Mouse (Mus musculus) testis, postnatal 10 days (tissue): Measurements from ENCODE around the gene Rnf208.
"Not testable (repeated sequence)": the region's sequence is repeated elsewhere in the genome, so short reads cannot be mapped to it uniquely, and the experiment has no call there.

Experiments used
- DNase-seq: peaks from one replicate; pipeline ENCODE4 v3.0.0; 2021; ENCODE audit warnings: low spot score

Gene Rnf208

DNA sequence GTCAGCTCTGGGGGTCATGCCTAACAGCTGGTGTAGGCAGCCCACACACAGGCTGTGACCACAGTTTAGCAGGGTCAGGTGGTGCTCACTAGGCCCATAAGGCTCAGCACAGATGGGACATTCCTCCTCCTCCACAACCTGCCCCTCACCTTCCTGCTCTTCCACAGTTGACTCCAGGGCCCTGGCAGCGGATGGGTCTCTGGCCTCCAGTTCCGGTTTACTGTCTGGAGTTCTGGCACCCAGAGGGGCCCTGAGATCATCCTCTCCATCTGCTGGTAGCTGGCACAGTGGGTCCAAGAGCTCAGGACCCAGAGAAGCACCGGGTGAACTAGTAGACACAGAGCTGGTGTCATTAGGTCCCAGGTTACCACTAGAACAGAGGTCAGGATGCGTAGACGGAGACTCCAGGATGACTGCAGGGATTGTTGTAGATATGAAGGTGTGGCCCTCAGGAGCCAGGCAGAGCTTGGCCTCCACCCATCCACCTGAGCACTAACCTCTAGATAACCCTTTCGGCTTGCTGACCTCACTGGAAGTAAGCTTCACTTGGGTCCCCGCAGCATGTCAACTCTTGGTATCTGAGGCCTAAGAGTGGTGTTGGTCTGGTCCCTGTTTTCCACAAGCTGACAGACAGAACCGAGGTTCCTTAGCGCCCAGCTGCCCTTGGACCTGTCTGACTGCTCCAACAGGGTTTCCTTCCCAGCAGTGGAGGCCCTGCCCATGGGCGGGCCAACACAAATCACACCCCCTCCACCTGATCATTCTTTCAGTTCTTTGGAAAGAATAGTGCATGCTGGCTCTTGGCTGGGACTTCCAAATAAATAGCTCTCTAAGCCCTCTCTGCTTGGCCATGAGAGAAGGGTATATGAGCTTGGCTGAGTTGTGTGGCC lies 4.4 kb downstream of the Rnf208 start, which contains the start of gene AL732309.1:
TSS of gene AL732309.1 (minus strand) at position 681 of the 890 bp plus-strand sequence.
- DNase-seq = no peak

- DNase-seq = no peak
Observed at GRCm38 (mm10) chr2:25252331-25252730, 10.3 kb downstream of the Rnf208 start.

DNA sequence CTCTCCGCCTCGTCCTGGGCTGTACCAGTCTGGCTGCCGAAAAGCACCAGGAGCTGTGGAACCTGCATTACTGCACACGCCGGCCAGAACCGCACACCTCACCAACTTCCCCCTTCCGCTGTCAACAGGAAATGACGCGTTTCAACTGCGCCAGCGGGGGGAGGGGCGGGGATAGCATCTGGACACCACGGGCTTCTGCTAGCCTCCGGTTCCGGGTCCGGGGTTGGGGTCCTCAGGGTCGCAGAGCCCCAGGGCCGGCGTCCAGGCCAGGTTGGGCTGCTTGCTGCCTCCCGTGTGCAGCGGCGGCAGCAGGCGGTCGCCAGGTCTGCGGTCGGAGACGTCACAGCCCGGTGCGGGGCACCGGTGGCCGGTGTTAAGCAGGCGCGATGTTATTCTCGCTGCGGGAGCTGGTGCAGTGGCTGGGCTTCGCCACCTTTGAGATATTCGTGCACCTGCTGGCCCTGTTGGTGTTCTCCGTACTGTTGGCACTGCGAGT lies 13.3 kb downstream of the Rnf208 start, which contains the start of gene Tmem203:
TSS of gene Tmem203 (plus strand) at position 156 of the 496 bp plus-strand sequence.
- peak; percentile 95 for DNase-seq

DNA sequence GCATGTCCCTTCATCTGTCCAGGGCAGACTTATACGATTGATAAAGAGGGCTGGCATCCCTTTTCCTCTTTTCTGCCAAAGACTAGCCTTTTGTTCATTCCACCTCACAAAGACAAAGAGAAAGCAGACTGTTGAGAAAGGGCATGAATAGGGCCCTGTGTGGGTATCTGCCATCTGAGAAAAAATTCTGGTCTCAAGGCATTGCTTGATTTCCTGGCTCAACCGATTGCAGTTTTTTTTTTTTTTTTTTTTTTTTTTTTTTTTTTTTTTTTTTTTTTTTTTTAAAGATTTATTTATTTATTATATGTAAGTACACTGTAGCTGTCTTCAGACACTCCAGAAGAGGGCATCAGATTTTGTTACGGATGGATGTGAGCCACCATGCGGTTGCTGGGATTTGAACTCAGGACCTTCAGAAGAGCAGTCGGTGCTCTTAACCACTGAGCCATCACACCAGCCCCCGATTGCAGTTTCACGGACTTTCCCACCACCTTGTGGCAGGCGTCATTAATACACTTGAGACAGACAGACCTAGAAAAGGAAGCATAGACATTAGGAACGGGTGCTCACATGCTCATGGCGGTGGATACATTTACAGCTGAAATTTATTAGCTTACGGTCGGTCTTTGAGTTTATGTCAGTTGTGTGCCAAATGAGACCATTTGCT lies 14.5 kb downstream of the Rnf208 start:
- peak; percentile 75 for DNase-seq

DNA sequence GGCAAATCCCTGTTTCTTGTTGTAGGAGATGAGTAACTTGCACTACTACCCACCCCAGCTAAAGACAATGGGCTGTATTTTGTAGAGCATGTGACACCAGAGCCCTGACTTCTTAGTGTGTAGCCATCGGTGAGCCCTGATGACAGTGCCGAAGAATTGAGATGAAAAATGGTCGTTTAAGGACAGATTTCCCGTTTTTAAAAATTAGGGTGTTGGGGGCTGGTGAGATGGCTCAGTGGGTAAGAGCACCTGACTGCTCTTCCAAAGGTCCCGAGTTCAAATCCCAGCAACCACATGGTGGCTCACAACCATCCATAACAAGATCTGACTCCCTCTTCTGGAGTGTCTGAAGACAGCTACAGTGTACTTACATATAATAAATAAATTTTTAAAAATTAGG lies 15.2 kb downstream of the Rnf208 start:
- DNase-seq = not testable (repeated sequence)

DNA sequence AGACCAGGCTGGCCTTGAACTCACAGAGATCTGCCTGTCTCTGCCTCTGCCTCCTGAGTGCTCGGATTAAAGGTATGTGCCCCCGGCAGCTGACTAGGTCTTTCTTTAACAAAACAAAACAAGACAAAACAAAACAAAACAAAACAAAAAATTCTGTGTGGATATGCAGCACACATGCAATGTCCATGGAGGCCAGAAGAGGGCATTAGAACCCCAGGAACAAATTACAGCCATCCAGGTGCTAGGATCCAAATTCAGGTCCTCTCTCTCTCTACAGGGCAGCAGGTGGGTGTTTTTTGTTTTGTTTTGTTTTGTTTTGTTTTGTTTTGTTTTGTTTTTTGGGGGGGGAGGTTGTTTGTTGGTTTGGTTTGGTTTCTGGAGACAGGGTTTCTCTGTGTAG lies 16.8 kb downstream of the Rnf208 start:
- DNase-seq = no peak

- no peak for DNase-seq
Observed at GRCm38 (mm10) chr2:25261870-25262269, 19.8 kb downstream of the Rnf208 start.

DNA sequence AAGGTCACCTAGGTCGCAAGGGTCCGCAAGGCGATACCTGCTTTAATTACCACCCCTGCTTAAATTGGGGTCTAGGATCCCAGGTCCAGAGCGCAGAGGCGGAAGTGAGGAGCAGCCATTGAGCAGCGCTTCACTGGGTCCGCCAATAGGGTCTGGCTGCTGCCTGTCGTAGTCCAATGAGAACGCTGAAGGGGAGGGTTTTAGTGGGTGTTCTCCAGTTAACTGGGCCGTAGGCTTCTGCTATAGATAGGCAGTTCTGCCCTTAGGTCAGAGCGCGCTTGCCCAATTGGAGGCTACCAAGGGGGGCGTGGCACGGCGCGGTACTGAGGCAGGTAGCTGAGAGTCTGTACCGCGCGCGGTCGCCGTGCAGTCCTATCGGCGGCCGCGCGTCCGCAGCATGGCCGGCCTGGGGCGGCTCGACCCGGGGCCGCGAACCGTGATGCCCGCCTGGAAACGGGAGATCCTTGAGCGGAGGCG lies 20.3 kb downstream of the Rnf208 start, which contains the start of gene Tprn:
TSS of gene Tprn (plus strand) at position 328 of the 477 bp plus-strand sequence.
- peak; percentile 93 for DNase-seq

GRCm38 (mm10) chr2:25262795-25263622 lies 21.0 kb downstream of the Rnf208 start:
- DNase-seq = peak; percentile 62

DNA sequence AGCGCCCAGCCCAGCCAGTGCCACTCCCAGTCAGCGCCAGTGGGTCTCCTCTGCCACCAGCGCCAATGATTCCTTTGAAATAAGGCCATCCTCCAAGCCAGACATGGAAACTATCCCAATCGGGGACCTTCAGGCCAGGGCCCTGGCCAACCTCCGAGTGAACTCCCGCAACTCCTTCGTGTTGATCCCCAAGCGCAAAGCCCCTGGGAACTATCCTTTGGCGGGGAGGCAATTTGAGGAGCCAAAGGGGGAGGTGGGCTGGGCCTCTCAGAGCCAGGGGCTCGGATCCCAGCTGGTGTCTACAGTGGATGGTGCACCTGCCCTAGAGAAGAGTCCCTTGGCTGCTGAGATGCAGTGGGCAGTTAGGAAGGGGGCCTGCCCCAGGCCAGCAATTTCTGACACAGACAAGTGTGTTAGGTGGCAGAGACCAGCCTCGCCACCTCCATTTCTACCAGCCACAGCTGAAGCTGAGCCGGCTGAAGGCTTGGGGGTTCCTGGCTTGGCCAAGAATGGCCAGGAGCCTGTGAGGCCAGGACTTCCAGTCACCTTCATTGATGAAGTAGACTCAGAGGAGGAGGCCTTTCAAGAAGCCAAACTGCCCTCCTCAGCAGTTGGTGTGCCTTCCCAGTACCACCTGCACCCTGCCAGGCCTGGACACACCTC lies 21.7 kb downstream of the Rnf208 start:
- no peak for DNase-seq

DNA sequence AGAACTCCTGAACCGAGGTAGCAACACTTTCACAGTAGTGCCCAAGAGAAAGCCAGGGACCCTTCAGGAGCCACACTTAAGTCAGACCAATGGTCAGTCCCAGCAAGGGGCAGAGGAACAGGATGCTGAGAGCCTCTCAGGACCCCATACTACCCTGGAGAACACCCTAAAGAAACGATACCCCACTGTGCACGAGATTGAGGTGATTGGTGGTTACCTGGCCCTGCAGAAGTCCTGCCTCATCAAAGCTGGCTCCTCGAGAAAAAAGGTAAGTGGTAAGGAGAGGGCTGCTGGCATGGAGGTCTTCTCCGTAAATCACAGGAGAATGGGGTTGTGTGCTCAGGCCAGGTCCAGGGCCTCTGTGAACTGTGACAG lies 22.2 kb downstream of the Rnf208 start:
- DNase-seq = no peak

DNA sequence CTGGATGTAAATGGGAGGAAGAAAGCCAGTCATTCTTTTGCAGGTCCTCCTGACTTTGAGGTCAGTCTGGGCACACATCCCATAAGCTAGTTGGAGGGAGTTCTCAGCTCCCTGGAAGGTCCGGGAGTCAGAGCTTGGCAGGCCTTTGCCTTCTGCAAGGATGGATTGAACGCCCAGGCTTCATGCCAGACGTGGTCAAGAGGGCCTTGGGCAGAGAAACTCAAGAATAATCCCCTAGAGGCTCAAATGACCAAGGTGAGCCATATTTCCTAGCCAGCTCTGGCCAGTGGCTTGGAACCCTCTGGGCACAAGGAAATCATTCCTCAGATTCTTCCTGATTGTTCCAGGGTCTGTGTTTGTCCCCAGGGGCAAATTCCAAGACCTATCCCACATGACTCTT lies 22.8 kb downstream of the Rnf208 start:
- no peak for DNase-seq

DNA sequence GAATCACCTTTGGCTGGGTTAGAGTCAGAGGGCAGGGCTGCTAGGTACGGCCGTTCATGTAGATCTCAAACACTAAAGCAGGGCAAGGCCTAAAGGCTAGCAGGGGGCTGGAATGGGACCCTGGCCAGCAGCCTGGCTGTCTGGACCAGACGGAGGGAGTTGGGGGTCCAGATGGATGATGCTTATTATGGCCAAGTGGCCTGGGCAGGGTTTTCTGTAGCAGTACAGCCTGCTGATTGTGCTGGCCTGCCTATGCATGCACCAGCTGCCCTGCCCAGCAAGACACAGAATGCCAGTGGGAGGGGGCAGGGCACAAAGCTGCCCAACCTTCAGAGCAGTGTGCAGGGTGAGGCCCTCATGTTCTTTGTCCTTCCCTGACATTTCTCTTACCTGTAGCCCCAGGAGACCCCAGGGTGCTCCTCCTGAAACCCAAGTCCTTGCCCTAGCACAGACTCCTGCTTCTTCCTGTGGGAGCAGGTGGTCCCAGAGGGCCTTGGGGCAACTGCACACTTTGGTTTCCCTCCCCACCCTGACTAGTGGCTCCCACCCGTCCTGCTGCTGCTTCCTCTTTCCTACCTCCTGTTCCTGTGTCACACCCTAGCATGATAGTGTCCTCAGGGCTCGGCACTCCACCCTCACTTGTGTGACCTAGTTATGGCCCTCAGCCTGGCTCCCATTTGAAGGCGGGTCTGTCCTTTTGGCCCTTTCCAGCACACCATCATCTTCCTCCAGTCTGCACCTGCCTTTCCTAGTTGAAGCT lies 24.0 kb downstream of the Rnf208 start:
- DNase-seq = no peak

DNA sequence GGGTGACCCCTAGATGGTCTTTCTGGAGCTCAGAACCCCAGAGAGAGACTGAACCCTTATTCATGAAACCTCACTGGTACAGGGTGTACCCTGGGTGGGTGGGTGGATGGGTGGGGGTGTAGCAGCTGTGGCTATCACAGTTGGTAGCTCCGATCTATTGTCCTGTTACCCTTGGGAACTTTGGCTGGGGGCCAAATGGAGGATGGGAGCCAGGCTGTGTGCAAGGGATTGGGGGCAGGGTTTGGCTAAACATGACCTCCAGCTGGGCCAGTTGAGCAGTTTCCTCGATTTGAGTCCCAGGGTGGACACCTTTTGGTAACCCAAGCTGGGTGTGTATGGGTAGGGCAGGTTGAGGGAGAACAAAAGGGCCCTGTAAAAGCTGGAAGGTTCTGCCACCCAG lies 24.7 kb downstream of the Rnf208 start:
- no peak for DNase-seq

GRCm38 (mm10) chr2:25267241-25267640 lies 25.2 kb downstream of the Rnf208 start:
- DNase-seq = no peak

- DNase-seq = no peak
Observed at GRCm38 (mm10) chr2:25267746-25268309, 25.8 kb downstream of the Rnf208 start.

- peak; percentile 99 for DNase-seq
Observed at GRCm38 (mm10) chr2:25271827-25272511, 29.9 kb downstream of the Rnf208 start, which contains the start of the genes Ssna1 and Anapc2. Gene Ssna1 (minus strand): TSS chr2:25272438. Gene Anapc2 (plus strand): TSS chr2:25272478.

DNA sequence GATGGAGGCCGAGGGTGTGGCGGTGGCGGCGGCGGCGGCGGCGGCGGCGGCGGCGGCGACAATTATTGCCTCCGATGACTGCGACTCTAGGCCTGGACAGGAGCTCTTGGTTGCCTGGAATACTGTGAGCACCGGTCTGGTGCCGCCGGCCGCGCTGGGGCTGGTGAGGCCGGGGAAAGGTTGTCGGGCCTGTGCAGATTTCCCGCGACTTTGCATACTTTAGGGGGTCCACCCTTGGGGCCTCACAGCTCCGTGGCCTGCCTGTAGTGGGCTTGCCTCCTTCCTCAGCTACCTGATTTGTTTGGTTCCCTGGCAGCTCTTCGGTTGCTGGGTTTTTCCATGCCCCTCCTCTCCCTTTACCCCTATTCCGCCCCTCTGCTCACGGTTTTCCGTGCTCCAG lies 30.5 kb downstream of the Rnf208 start:
- DNase-seq = no peak

- no peak for DNase-seq
Observed at GRCm38 (mm10) chr2:25273010-25273409, 31.0 kb downstream of the Rnf208 start.
